Mouse (Mus musculus): Measurements from ENCODE around the gene Dydc2. TPM values are rescaled to one million over a fixed set of nuclear protein-coding genes. Genes with fewer than 3 reads are reported as not detected.

Gene Dydc2
- polyA plus RNA-seq, 1 experiment = 36.9 TPM

- TF ChIP-seq CTCF (IDR thresholded peaks at IDR 0.05; ENCODE audit: control insufficient read depth, insufficient read depth, insufficient replicate concordance, low read depth, low read length) (no peak), POLR2A (IDR thresholded peaks at IDR 0.05; ENCODE audit: control insufficient read depth, low read depth, low read length) (no peak)
- H3K36me3 ChIP-seq (ENCODE audit: control insufficient read depth, insufficient read depth, low read length) = no peaks in the 10 kb centered on the region
- no peak overlapping the region for H3K4me3 ChIP-seq (ENCODE audit: control insufficient read depth, low read depth, low read length)
- H3K27ac ChIP-seq (ENCODE audit: control insufficient read depth, insufficient read depth, low read depth, low read length) = no peak overlapping the region
- H3K4me1 ChIP-seq (ENCODE audit: control insufficient read depth, insufficient read depth, low read length) = no peaks in the 10 kb centered on the region
- no peaks in the 10 kb centered on the region for H3K27me3 ChIP-seq (ENCODE audit: control insufficient read depth, insufficient read depth, low read length)
Measured at GRCm38 (mm10) chr14:41047402-41047801, 21.6 kb downstream of the Dydc2 start.

DNA sequence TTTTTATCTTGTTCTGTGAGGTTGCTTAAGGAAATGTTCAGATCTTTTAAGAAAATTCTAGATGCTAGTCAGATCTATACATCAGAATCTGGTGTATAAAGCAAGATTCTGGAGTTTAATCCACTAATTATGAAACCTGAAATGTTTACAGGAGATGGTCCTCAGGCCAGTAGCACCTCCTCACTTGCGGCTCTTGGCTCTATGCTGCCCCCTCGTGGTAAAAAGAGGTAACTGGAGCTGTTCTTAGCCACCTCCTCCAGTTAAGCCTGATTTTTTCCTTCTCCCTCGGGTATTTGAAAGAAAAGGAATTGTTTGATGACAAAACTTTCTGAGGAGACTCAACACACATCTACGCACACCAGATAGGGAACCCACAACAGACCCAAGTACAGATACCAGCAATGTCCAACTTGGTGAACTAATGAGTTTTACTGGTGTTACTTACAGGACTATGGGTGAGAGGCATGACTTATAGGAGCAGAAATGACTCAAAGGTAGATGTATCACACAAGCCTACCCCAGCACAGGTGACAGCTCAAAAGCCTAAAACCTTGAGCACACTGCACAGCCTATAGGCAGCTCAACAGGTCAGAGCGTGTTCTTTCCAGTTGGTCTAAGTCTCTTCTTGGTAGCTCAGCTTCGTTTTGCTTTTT is 33.7 kb downstream of the Dydc2 start:
- Histone ChIP-seq H3K27me3 (ENCODE audit: control insufficient read depth, insufficient read depth, low read length) (no peaks in the 10 kb centered on the region), H3K36me3 (ENCODE audit: control insufficient read depth, insufficient read depth, low read length) (no peaks in the 10 kb centered on the region), H3K4me3 (ENCODE audit: control insufficient read depth, low read depth, low read length) (no peak overlapping the region), H3K27ac (ENCODE audit: control insufficient read depth, insufficient read depth, low read depth, low read length) (no peak overlapping the region), H3K4me1 (ENCODE audit: control insufficient read depth, insufficient read depth, low read length) (peaks cover 2% of the 10 kb centered on the region; the same call in 1 of the 2 replicates)
- TF ChIP-seq CTCF (IDR thresholded peaks at IDR 0.05; ENCODE audit: control insufficient read depth, insufficient read depth, insufficient replicate concordance, low read depth, low read length) (peak; percentile 88; the same call in 1 of the 2 replicates), POLR2A (IDR thresholded peaks at IDR 0.05; ENCODE audit: control insufficient read depth, low read depth, low read length) (no peak)

DNA sequence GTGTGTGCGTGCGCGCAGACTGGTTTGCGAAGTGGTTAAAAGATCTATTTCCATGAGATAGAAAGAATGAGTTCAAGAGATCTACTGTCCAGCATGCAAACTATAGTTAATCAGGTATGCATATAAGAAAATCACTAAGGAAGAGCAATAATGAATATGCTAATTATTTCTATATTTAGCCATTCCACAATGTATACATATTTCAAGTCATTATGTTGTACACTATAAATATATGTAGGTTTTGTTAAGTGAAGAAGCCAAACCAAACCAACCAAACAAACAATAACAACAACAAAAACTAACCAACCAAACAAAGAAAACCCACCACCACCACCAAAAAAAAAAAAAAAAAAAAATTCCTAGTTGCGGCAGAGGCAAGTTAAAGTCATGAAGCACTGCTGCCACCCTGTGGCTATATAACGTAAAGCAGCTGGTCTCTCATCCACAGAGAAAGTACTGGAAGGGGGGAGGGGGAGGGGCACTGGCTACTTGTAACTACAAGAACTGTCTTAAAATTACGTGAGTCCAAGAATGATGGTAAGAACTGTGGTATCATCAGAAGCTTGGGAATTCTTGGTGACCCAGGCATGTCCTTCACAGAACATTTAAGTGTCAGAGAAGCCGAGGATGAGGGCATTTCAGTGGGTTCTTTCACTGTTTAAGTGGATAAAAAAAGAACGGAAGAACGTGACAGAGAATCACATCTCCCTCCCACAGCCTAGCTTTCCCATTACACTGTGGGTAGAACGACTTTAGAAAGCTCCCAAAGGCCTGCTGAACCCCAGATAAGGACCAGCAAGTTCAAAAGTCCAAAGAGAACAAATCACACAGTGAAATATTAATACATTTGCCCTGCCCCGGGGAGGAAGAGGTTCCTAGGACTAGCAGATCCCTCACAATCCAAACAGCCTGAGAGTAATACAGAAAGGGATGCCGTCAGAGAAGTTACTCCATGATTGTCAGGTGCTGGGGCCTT is 35.6 kb downstream of the Dydc2 start:
- Histone ChIP-seq H3K27me3 (ENCODE audit: control insufficient read depth, insufficient read depth, low read length) (no peaks in the 10 kb centered on the region), H3K4me1 (ENCODE audit: control insufficient read depth, insufficient read depth, low read length) (peaks cover 2% of the 10 kb centered on the region; the same call in 1 of the 2 replicates), H3K36me3 (ENCODE audit: control insufficient read depth, insufficient read depth, low read length) (no peaks in the 10 kb centered on the region), H3K27ac (ENCODE audit: control insufficient read depth, insufficient read depth, low read depth, low read length) (no peak overlapping the region), H3K4me3 (ENCODE audit: control insufficient read depth, low read depth, low read length) (no peak overlapping the region)
- TF ChIP-seq POLR2A (IDR thresholded peaks at IDR 0.05; ENCODE audit: control insufficient read depth, low read depth, low read length) = no peak
- peak; percentile 20; the same call in 1 of the 2 replicates for TF ChIP-seq CTCF (IDR thresholded peaks at IDR 0.05; ENCODE audit: control insufficient read depth, insufficient read depth, insufficient replicate concordance, low read depth, low read length)

- Histone ChIP-seq H3K4me3 (ENCODE audit: control insufficient read depth, low read depth, low read length) (no peak overlapping the region), H3K27ac (ENCODE audit: control insufficient read depth, insufficient read depth, low read depth, low read length) (no peak overlapping the region), H3K27me3 (ENCODE audit: control insufficient read depth, insufficient read depth, low read length) (no peaks in the 10 kb centered on the region), H3K36me3 (ENCODE audit: control insufficient read depth, insufficient read depth, low read length) (no peaks in the 10 kb centered on the region), H3K4me1 (ENCODE audit: control insufficient read depth, insufficient read depth, low read length) (peaks cover 2% of the 10 kb centered on the region; the same call in 1 of the 2 replicates)
- TF ChIP-seq CTCF (IDR thresholded peaks at IDR 0.05; ENCODE audit: control insufficient read depth, insufficient read depth, insufficient replicate concordance, low read depth, low read length) = no peak
- TF ChIP-seq POLR2A (IDR thresholded peaks at IDR 0.05; ENCODE audit: control insufficient read depth, low read depth, low read length) = no peak
Measured at GRCm38 (mm10) chr14:41030989-41031513, 38.0 kb downstream of the Dydc2 start.

GRCm38 (mm10) chr14:41029303-41029702 is 39.7 kb downstream of the Dydc2 start:
- Histone ChIP-seq H3K4me3 (ENCODE audit: control insufficient read depth, low read depth, low read length) (no peak overlapping the region), H3K27ac (ENCODE audit: control insufficient read depth, insufficient read depth, low read depth, low read length) (no peak overlapping the region), H3K36me3 (ENCODE audit: control insufficient read depth, insufficient read depth, low read length) (no peaks in the 10 kb centered on the region), H3K4me1 (ENCODE audit: control insufficient read depth, insufficient read depth, low read length) (peaks cover 2% of the 10 kb centered on the region; the same call in 1 of the 2 replicates), H3K27me3 (ENCODE audit: control insufficient read depth, insufficient read depth, low read length) (no peaks in the 10 kb centered on the region)
- TF ChIP-seq CTCF (IDR thresholded peaks at IDR 0.05; ENCODE audit: control insufficient read depth, insufficient read depth, insufficient replicate concordance, low read depth, low read length) (no peak), POLR2A (IDR thresholded peaks at IDR 0.05; ENCODE audit: control insufficient read depth, low read depth, low read length) (no peak)

DNA sequence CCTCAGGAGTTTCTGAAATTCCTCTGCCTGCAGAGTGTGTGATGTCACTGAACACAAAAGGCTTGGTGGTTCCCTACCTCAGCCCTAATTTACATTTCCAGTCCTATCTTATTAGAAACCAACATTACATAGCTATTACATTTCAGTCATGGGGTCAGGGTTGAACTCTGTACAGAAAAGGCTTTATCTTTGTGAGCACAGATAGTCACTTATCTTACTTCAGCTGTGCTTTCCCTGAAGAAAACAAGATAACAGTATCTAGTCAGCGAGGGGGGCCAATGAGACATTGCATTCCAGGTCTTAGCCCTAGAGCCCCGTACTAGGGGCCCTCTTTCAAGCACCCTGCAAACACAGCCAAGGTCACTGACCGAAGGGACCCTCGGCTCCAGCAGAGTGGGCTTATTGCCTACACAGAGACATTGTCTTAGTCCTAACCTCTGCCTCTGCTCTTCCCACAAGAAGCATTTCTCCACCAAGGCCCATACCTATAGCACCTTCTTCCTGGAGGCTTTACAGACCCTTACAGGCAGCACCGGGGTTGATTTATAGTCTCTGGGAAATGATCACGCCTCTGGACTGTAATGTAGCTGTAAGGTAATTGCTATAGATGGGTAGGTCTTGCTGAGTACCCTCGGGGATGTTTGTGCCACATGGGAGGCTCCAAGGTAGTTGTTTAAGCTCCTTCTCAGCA is 43.3 kb downstream of the Dydc2 start:
- TF ChIP-seq CTCF (IDR thresholded peaks at IDR 0.05; ENCODE audit: control insufficient read depth, insufficient read depth, insufficient replicate concordance, low read depth, low read length) (no peak), POLR2A (IDR thresholded peaks at IDR 0.05; ENCODE audit: control insufficient read depth, low read depth, low read length) (no peak)
- H3K36me3 ChIP-seq (ENCODE audit: control insufficient read depth, insufficient read depth, low read length) = no peaks in the 10 kb centered on the region

More for the DNA sequence above, 43.3 kb downstream of the Dydc2 start:
- Histone ChIP-seq H3K4me1 (ENCODE audit: control insufficient read depth, insufficient read depth, low read length) (no peaks in the 10 kb centered on the region), H3K27ac (ENCODE audit: control insufficient read depth, insufficient read depth, low read depth, low read length) (no peak overlapping the region), H3K27me3 (ENCODE audit: control insufficient read depth, insufficient read depth, low read length) (no peaks in the 10 kb centered on the region), H3K4me3 (ENCODE audit: control insufficient read depth, low read depth, low read length) (no peak overlapping the region)
